Mouse (Mus musculus) heart, adult 2 months (tissue): ENCODE measurements around the gene Entpd5. TPM values are rescaled to one million over a fixed set of nuclear protein-coding genes. Genes with fewer than 3 reads are reported as not detected.

Source experiments
- DNase-seq, 2 experiments: peaks; one replicate each; pipeline ENCODE4 v3.0.0; 2021
- H3K27ac ChIP-seq: fragments of 200-600 bp; 2 replicates; pipeline ENCODE4 v1.8.1; 2022
- H3K27me3 ChIP-seq: fragments of 200-500 bp; 2 replicates; pipeline ENCODE4 v1.6.1; 2012; ENCODE audit warnings: mild to moderate bottlenecking, low read length, inconsistent platforms, mixed read lengths; ENCODE audit not compliant: control insufficient read depth, insufficient read depth
- H3K36me3 ChIP-seq: fragments of 200-500 bp; 2 replicates; pipeline ENCODE4 v1.6.1; 2012; ENCODE audit warnings: low read length, inconsistent platforms; ENCODE audit not compliant: control insufficient read depth, insufficient read depth
- H3K4me1 ChIP-seq: fragments of 200-500 bp; 2 replicates; pipeline ENCODE4 v1.6.1; 2011; ENCODE audit warnings: low read length; ENCODE audit not compliant: control insufficient read depth, insufficient read depth
- H3K4me3 ChIP-seq: fragments of 200-600 bp; 2 replicates; pipeline ENCODE4 v1.8.1; 2022
- H3K79me2 ChIP-seq: fragments of 200-500 bp; replicated peaks from 2 replicates; pipeline ENCODE4 v1.6.1; 2012; ENCODE audit warnings: mild to moderate bottlenecking, inconsistent platforms, low read length, moderate library complexity, mixed read lengths; ENCODE audit not compliant: control insufficient read depth, insufficient read depth
- H3K9ac ChIP-seq: fragments of 200-500 bp; 2 replicates; pipeline ENCODE4 v1.6.1; 2012; ENCODE audit warnings: low read depth, mild to moderate bottlenecking, control low read depth, inconsistent platforms, low read length, mixed read lengths
- CTCF ChIP-seq: fragments of 200-600 bp; IDR thresholded peaks from 2 replicates; pipeline ENCODE4 v1.8.1; 2022; ENCODE audit warnings: antibody characterized with exemption, mild to moderate bottlenecking, moderate library complexity
- EP300 ChIP-seq: fragments of 200-500 bp; IDR thresholded peaks from 2 replicates; pipeline ENCODE4 v1.6.1; 2011; ENCODE audit warnings: low read depth, low read length, control low read depth; ENCODE audit not compliant: insufficient read depth
- POLR2A ChIP-seq: fragments of 200-500 bp; IDR thresholded peaks from 2 replicates; pipeline ENCODE4 v1.6.1; 2011; ENCODE audit warnings: mild to moderate bottlenecking, low read depth, low read length, control low read depth; ENCODE audit not compliant: insufficient read depth
- whole genome bisulfite sequencing: fragments of 180-500 bp; shearing (Covaris S2); methylation state at CpG from one replicate; pipeline ENCODE4 v1.1.7; 2018; 5-methylcytosine and 5-hydroxymethylcytosine counted together
- intact Hi-C: fragments of 180-260 bp; cut with DNase I; formaldehyde crosslinking; loops from one replicate; pipeline ENCODE4 v1.15.1; 2025
- long read RNA-seq: library from polyadenylated mRNA; stranded (forward); transcript quantifications from one replicate; pipeline ENCODE4 v2.0.0, GENCODE M21; 2021
- polyA plus RNA-seq: library from polyadenylated mRNA; depleted of rRNA; stranded (reverse); fragments of >200 nt; gene quantifications from 2 replicates; pipeline ENCODE4 v1.2.3, GENCODE M21; 2012; rRNA removed
- total RNA-seq, 2 experiments: library from RNA; stranded (reverse); gene quantifications; 2 replicates each; pipeline ENCODE4 v1.2.3; 2021

Gene Entpd5
- total RNA-seq = 10 to 100 TPM; 64.9 to 68.9 TPM
- polyA plus RNA-seq = 38.6 and 88.3 TPM in 2 replicates
- long read RNA-seq, full-length matches to known transcripts = 27 of 60 reads
- long read RNA-seq, partial matches to known transcripts = 17 of 60 reads
- long read RNA-seq, other reads (novel, unspliced or antisense) = 16 of 60 reads

GRCm38 (mm10) chr12:84408819-84409507 is at the start of gene Entpd5, which contains the start of gene Bbof1:
Gene Entpd5 (minus strand): TSS chr12:84409029.
Gene Bbof1 (plus strand): TSS chr12:84409071.
- H3K4me1 ChIP-seq = no peaks in the 10 kb centered on the region; the same call in 1 of the 2 replicates
- H3K27ac ChIP-seq = peak within 1 kb of the TSS; percentile 89
- peak within 1 kb of the TSS; percentile 79 for H3K9ac ChIP-seq
- intact Hi-C loops = loop anchor here (1.0 kb wide), 2 partner anchors 41 to 49 kb away; no protein-coding TSS in a partner anchor
- DNase-seq = peak; percentile 94 to 96
- H3K27me3 ChIP-seq = no peaks in the 10 kb centered on the region
- WGBS = 2% methylated on average over 54 of the region's 63 CpGs
- H3K36me3 ChIP-seq = peaks cover 2% of the 10 kb centered on the region; the same call in 1 of the 2 replicates
- H3K79me2 ChIP-seq = no peaks in the 10 kb centered on the region
- TF ChIP-seq POLR2A (peak; percentile 52; the same call in 1 of the 2 replicates), EP300 (no peak), CTCF (peak; percentile 19; the same call in 1 of the 2 replicates)
- H3K4me3 ChIP-seq = peak within 1 kb of the TSS; percentile 90

- Histone ChIP-seq H3K27ac (no peak overlapping the region), H3K27me3 (no peaks in the 10 kb centered on the region), H3K36me3 (no peaks in the 10 kb centered on the region; the same call in none of the 2 replicates), H3K4me1 (peaks cover under 1% of the 10 kb centered on the region), H3K79me2 (peaks cover 6% of the 10 kb centered on the region), H3K4me3 (no peak overlapping the region), H3K9ac (no peak overlapping the region)
- 88% methylated on average over 3 of the region's 3 CpGs for WGBS
- TF ChIP-seq CTCF (no peak), EP300 (no peak), POLR2A (no peak)
- intact Hi-C loops = loop anchor here (10.0 kb wide), 1 partner anchor 308 kb away; no protein-coding TSS in a partner anchor
- DNase-seq = no peak
These were observed 48.1 kb upstream of the Entpd5 start for GRCm38 (mm10) chr12:84456911-84457310.

GRCm38 (mm10) chr12:84451801-84452200 is 43.0 kb upstream of the Entpd5 start:
- no peak for DNase-seq
- no peak for TF ChIP-seq POLR2A
- no peak for TF ChIP-seq CTCF
- no peak for TF ChIP-seq EP300

GRCm38 (mm10) chr12:84450718-84451646 is 42.2 kb upstream of the Entpd5 start, which contains the start of the genes Aldh6a1 and Lin52:
Gene Aldh6a1 (minus strand): TSS chr12:84451004.
Gene Lin52 (plus strand): TSS chr12:84451422.
- peak; percentile 93 to 98 for DNase-seq
- TF ChIP-seq CTCF (no peak), EP300 (peak; percentile 52; the same call in 1 of the 2 replicates), POLR2A (peak; percentile 97)
- H3K27me3 ChIP-seq = no peaks in the 10 kb centered on the region
- under 1% methylated on average over 49 of the region's 49 CpGs for WGBS
- intact Hi-C loops = loop anchor here (1.0 to 10.0 kb wide), 3 partner anchors 42 to 314 kb away; partner anchors contain the start of genes Bbof1 and Entpd5
- H3K27ac ChIP-seq = peak within 1 kb of the TSS; percentile 98
- peaks cover 8% of the 10 kb centered on the region for H3K79me2 ChIP-seq
- H3K4me1 ChIP-seq = peaks cover 2% of the 10 kb centered on the region
- H3K4me3 ChIP-seq = peak within 1 kb of the TSS; percentile 91
- H3K36me3 ChIP-seq = no peaks in the 10 kb centered on the region
- peak within 1 kb of the TSS; percentile 83 for H3K9ac ChIP-seq

More at GRCm38 (mm10) chr12:84451801-84452200, 43.0 kb upstream of the Entpd5 start:
- Histone ChIP-seq H3K27ac (peak overlapping the region; percentile 98), H3K27me3 (no peaks in the 10 kb centered on the region), H3K79me2 (peaks cover 8% of the 10 kb centered on the region), H3K36me3 (no peaks in the 10 kb centered on the region), H3K4me3 (peak overlapping the region; percentile 91), H3K4me1 (peaks cover 2% of the 10 kb centered on the region), H3K9ac (peak overlapping the region; percentile 78)
- intact Hi-C loops = loop anchor here (2.0 to 10.0 kb wide), 2 partner anchors 89 to 313 kb away; no protein-coding TSS in a partner anchor
- 0% methylated on average over 11 of the region's 11 CpGs for WGBS

- H3K79me2 ChIP-seq = peaks cover 8% of the 10 kb centered on the region
- whole genome bisulfite sequencing = under 1% methylated on average over 6 of the region's 6 CpGs
- no peaks in the 10 kb centered on the region for H3K36me3 ChIP-seq
- peaks cover 2% of the 10 kb centered on the region for H3K4me1 ChIP-seq
- intact Hi-C loops = loop anchor here (1.0 to 10.0 kb wide), 3 partner anchors 41 to 314 kb away; partner anchors contain the start of genes Bbof1 and Entpd5
- TF ChIP-seq EP300 (no peak), CTCF (no peak), POLR2A (no peak)
- no peaks in the 10 kb centered on the region for H3K27me3 ChIP-seq
- peak overlapping the region; percentile 98 for H3K27ac ChIP-seq
- peak overlapping the region; percentile 91 for H3K4me3 ChIP-seq
- peak overlapping the region; percentile 83 for H3K9ac ChIP-seq
- no peak for DNase-seq
These were observed 41.5 kb upstream of the Entpd5 start for GRCm38 (mm10) chr12:84450351-84450717.
